Mouse (Mus musculus): ENCODE measurements around the gene Adgrv1. TPM values are rescaled to one million over a fixed set of nuclear protein-coding genes. Genes with fewer than 3 reads are reported as not detected.
"Not testable (repeated sequence)": the region's sequence is repeated elsewhere in the genome, so short reads cannot be mapped to it uniquely, and the experiment has no call there.

Adgrv1 gene
- polyA plus RNA-seq, 1 experiment from 2014 or later = 2.5 TPM

DNA sequence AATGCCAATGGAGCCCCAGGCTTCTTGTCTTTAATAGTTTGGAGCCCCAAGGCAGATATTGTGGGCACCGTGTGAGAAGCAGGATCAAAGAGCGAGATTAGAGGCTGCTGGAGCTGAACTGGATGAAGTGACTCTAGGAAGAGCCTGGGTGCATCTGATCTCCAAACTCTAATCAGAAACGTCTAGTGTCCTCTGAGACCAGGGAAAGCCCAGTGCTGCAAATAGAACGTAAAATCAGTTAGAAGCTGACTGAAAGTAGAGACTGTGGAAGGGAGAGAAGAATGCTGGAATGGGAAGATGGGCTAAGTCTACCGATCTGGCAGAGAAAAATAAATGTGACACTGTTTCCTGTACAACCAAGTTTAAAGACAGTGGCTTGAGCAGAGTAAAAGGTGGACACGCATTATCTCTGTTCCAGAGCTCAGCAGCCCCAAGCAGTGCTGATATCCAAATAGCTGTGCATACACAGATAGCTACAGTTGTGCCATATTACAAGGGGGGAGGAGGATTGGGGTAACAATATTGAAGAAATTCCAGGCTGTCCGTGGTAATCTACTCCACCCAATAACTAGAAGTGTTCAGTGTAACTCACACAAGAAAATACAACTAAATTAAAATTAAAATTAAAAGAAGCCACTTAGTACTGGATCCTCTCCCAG lies 9.7 kb upstream of the Adgrv1 start:
- Histone ChIP-seq H3K4me2 (no peak overlapping the region), H3K9me3 (ENCODE audit: low read depth, low read length) (no peaks in the 10 kb centered on the region), H3K9ac (no peak overlapping the region), H3K36me3 (ENCODE audit: insufficient read depth) (no peaks in the 10 kb centered on the region), H3K27me3 (ENCODE audit: insufficient read depth, low read length) (no peaks in the 10 kb centered on the region), H3K27ac (ENCODE audit: low read depth) (no peak overlapping the region), H3K4me3 (ENCODE audit: low read depth, low read length) (no peak overlapping the region), H3K4me1 (ENCODE audit: insufficient read depth) (0 out of 2 replicates have a peak, but pooled peaks cover 5% of the 10 kb centered on the region)
- DNase-seq (no peak), ATAC-seq (ENCODE audit: insufficient read depth) (no peak; the same call in 1 of the 2 replicates)
- no peak for TF ChIP-seq CTCF (IDR thresholded peaks at IDR 0.05; ENCODE audit: low read depth)
- 55% methylated on average over 7 of the region's 7 CpGs for WGBS

DNA sequence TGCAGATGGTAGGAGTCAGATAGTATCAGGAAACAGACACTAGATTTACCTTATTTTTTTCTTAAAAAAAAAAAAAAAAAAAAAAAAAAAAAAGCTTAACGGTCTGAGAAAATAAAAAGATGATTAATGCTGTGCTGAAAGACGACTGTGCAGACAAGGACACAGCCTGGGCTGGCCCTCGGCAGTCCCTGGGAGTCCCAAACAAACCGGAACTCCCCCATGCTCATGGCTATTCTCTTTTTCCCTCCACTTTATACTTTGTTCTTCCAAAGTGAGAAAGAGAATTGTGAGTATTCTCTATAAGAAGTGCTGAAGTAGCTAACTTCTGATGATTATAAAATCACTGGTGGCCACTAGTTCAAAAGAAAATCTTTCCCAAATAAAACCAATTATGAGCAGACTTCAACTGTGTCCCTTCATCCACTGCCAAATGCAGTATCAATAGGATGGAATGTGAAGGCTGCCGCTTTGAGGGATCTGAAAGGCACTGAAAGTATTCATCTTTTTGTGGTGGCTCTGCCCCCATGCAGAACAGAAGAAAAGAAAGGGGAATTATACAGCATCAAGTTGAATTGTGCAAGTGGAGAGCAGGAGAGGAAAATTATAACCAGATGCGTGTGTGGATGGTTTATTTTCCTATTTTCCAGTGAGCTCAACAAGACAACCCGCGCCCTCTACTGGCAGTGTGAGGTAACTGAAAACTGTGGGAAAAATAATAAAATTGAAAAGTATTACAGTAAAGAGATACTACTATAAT lies 8.5 kb upstream of the Adgrv1 start:
- H3K9ac ChIP-seq = no peak overlapping the region
- H3K4me2 ChIP-seq = peak overlapping the region; percentile 47
- no peak overlapping the region for H3K27ac ChIP-seq (ENCODE audit: low read depth)
- ATAC-seq (ENCODE audit: insufficient read depth) (peak; percentile 65), DNase-seq (peak; percentile 86)
- no peaks in the 10 kb centered on the region for H3K27me3 ChIP-seq (ENCODE audit: insufficient read depth, low read length)
- 0 out of 2 replicates have a peak, but pooled peaks cover 5% of the 10 kb centered on the region for H3K4me1 ChIP-seq (ENCODE audit: insufficient read depth)
- peak; percentile 83 for TF ChIP-seq CTCF (IDR thresholded peaks at IDR 0.05; ENCODE audit: low read depth)
- H3K36me3 ChIP-seq (ENCODE audit: insufficient read depth) = no peaks in the 10 kb centered on the region
- H3K9me3 ChIP-seq (ENCODE audit: low read depth, low read length) = no peaks in the 10 kb centered on the region
- no peak overlapping the region for H3K4me3 ChIP-seq (ENCODE audit: low read depth, low read length)
- WGBS = 6% methylated on average over 8 of the region's 8 CpGs

DNA sequence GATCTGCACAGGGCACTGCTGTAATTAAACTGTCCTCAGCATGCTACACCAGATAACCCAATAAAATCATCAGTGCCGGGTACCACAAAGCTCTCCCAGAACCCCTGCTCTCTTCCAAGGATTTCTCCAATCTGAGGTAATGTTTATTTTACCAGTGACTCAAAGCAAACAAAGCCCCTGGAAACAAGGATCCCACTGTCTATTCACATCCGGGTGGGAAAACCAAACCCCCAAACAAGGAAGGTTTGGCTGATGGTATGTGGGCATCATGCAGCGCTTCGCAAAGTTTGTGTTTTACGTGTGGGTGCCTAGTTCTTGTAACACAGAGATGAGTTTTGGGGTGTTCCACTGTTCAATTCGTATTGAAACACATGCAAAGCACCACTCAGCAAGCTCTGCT lies 7.9 kb upstream of the Adgrv1 start:
- no peaks in the 10 kb centered on the region for H3K36me3 ChIP-seq (ENCODE audit: insufficient read depth)
- ATAC-seq (ENCODE audit: insufficient read depth) (peak; percentile 45; the same call in 1 of the 2 replicates), DNase-seq (peak; percentile 20)
- H3K9ac ChIP-seq = no peak overlapping the region
- TF ChIP-seq CTCF (IDR thresholded peaks at IDR 0.05; ENCODE audit: low read depth) = no peak
- WGBS = 26% methylated on average over 6 of the region's 6 CpGs
- H3K4me2 ChIP-seq = no peak overlapping the region
- no peak overlapping the region for H3K4me3 ChIP-seq (ENCODE audit: low read depth, low read length)
- H3K27ac ChIP-seq (ENCODE audit: low read depth) = no peak overlapping the region
- H3K9me3 ChIP-seq (ENCODE audit: low read depth, low read length) = no peaks in the 10 kb centered on the region
- 0 out of 2 replicates have a peak, but pooled peaks cover 5% of the 10 kb centered on the region for H3K4me1 ChIP-seq (ENCODE audit: insufficient read depth)
- no peaks in the 10 kb centered on the region for H3K27me3 ChIP-seq (ENCODE audit: insufficient read depth, low read length)

DNA sequence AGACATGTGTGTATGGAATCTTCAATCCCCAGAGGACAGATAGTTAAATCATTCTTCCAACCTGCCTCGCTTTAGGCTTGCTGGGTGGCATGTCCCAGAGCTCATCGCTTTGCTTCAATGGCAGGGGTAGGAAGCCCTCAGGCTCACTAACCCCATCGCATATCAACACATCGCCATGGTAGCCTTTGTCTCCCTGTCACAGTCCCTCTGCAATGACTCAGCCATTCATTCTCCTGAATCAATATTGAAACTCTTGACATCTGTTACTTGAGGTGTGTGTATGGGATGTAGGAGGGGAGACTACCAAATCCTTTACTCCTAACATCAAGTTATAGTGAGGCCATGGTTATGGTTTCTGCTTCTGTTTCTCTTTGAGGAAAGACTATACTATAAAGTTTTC lies 6.7 kb upstream of the Adgrv1 start:
- H3K27ac ChIP-seq (ENCODE audit: low read depth) = no peak overlapping the region
- no peaks in the 10 kb centered on the region for H3K27me3 ChIP-seq (ENCODE audit: insufficient read depth, low read length)
- WGBS = 47% methylated on average over 4 of the region's 4 CpGs
- ATAC-seq (ENCODE audit: insufficient read depth) (no peak), DNase-seq (no peak)
- H3K9me3 ChIP-seq (ENCODE audit: low read depth, low read length) = no peaks in the 10 kb centered on the region
- TF ChIP-seq CTCF (IDR thresholded peaks at IDR 0.05; ENCODE audit: low read depth) = no peak
- no peak overlapping the region for H3K4me2 ChIP-seq
- no peaks in the 10 kb centered on the region for H3K36me3 ChIP-seq (ENCODE audit: insufficient read depth)
- H3K4me1 ChIP-seq (ENCODE audit: insufficient read depth) = 0 out of 2 replicates have a peak, but pooled peaks cover 5% of the 10 kb centered on the region
- H3K9ac ChIP-seq = no peak overlapping the region
- H3K4me3 ChIP-seq (ENCODE audit: low read depth, low read length) = no peak overlapping the region

DNA sequence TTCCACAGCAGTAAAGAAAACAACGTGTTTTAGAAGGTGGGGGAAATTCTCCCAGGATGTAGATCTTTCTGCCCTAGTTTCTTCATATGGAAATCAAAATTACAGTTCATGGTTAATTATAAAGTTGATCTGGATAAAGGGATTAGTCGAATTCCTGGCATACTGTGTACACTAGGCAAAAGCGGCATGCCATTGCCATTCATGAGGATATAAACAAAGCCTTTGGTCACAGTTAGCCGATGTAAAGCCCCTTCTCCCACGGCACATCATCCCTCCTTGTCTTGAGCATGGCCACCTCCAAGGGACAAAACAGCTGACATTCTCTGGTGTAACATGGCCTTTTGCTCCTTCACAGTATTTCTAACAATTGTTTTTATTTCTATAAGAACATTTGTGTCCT lies 2.4 kb downstream of the Adgrv1 start:
- no peaks in the 10 kb centered on the region for H3K36me3 ChIP-seq (ENCODE audit: insufficient read depth)
- no peaks in the 10 kb centered on the region for H3K9me3 ChIP-seq (ENCODE audit: low read depth, low read length)
- WGBS = 49% methylated on average over 5 of the region's 5 CpGs
- H3K4me3 ChIP-seq (ENCODE audit: low read depth, low read length) = no peak overlapping the region
- H3K4me2 ChIP-seq = no peak overlapping the region
- no peak for ATAC-seq (ENCODE audit: insufficient read depth)
- no peak overlapping the region for H3K27ac ChIP-seq (ENCODE audit: low read depth)
- H3K27me3 ChIP-seq (ENCODE audit: insufficient read depth, low read length) = peaks cover 15% of the 10 kb centered on the region
- DNase-seq = no peak
- H3K9ac ChIP-seq = no peak overlapping the region
- H3K4me1 ChIP-seq (ENCODE audit: insufficient read depth) = no peaks in the 10 kb centered on the region
- no peak for TF ChIP-seq CTCF (IDR thresholded peaks at IDR 0.05; ENCODE audit: low read depth)

DNA sequence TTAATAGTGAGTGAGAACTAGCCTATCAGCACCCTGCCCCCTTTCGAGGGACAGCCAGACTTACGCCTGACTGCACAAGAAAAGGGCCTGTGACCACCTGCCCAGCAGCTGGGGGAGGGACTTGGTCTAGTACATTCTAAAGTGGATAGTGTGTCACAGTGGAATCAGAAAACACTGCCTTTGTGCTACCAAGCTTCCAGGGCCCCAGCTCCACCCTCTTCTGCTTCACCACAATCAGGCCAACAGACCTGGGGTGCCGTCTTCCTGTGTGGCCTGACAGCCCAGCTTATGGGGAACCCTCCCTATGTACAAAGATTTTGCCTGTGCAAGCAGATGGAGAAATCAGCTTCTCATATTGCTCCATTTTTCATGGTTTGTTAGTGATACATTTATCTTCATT lies 3.6 kb downstream of the Adgrv1 start:
- DNase-seq (no peak), ATAC-seq (ENCODE audit: insufficient read depth) (no peak)
- Histone ChIP-seq H3K36me3 (ENCODE audit: insufficient read depth) (no peaks in the 10 kb centered on the region), H3K27me3 (ENCODE audit: insufficient read depth, low read length) (peaks cover 15% of the 10 kb centered on the region), H3K4me2 (no peak overlapping the region), H3K9ac (no peak overlapping the region), H3K9me3 (ENCODE audit: low read depth, low read length) (no peaks in the 10 kb centered on the region), H3K4me3 (ENCODE audit: low read depth, low read length) (no peak overlapping the region), H3K4me1 (ENCODE audit: insufficient read depth) (no peaks in the 10 kb centered on the region), H3K27ac (ENCODE audit: low read depth) (no peak overlapping the region)
- TF ChIP-seq CTCF (IDR thresholded peaks at IDR 0.05; ENCODE audit: low read depth) = no peak
- WGBS = 68% methylated on average over 3 of the region's 3 CpGs

DNA sequence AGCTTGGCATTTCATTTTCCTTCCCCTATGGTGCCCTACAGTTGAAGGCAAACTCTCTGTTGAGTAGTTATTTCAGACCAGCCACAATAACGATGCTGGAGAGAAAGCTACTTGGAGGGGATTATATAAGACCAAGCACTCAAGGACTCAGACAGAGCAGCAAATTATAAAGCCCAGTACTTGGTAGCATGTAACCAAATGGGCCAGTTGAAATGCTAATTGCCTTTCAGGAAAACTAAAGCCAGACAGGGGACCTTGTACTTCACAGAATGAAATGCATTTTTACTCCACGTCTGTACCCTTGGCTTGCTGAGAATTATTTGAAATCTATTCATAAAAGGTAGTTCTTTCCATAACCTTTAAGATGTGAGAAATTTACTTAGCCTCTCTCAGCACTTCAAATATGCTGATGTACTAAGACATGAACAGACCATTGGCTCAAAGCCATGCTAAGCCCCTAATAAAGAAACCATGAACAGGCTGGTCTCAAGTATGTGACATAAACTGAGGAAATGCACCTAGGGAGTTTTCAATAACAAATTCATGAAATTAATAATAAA lies 4.2 kb downstream of the Adgrv1 start:
- Histone ChIP-seq H3K4me2 (no peak overlapping the region), H3K9me3 (ENCODE audit: low read depth, low read length) (no peaks in the 10 kb centered on the region)
- DNase-seq = no peak

DNA sequence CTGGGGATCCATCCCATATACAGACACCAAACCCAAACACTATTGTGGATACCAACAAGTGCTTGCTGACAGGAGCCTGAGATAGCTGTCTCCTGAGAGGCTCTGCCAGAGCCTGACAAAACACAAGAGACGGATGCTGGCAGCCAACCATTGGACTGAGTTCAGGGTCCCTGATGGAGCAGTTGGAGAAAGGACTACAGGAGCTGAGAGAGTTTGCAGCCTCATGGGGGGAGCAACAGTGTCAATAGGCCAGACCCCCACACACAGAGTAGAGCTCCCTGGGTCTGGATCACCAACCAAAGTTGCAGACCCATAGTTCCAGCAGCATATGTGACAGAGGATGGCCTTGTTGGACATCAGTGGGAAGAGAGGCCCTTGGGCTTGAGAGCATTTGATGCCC lies 5.1 kb downstream of the Adgrv1 start:
- H3K9ac ChIP-seq; H3K27me3 ChIP-seq (ENCODE audit: insufficient read depth, low read length); ATAC-seq (ENCODE audit: insufficient read depth); H3K4me3 ChIP-seq (ENCODE audit: low read depth, low read length); H3K36me3 ChIP-seq (ENCODE audit: insufficient read depth); H3K4me1 ChIP-seq (ENCODE audit: insufficient read depth); DNase-seq; H3K27ac ChIP-seq (ENCODE audit: low read depth); H3K4me2 ChIP-seq; H3K9me3 ChIP-seq (ENCODE audit: low read depth, low read length): not testable (repeated sequence)
- WGBS = 83% methylated on average over 1 of the region's 1 CpGs

More for the DNA sequence above, 4.2 kb downstream of the Adgrv1 start:
- ATAC-seq (ENCODE audit: insufficient read depth) = no peak
- TF ChIP-seq CTCF (IDR thresholded peaks at IDR 0.05; ENCODE audit: low read depth) = no peak
- no peak overlapping the region for H3K27ac ChIP-seq (ENCODE audit: low read depth)
- H3K4me3 ChIP-seq (ENCODE audit: low read depth, low read length) = no peak overlapping the region
- no peaks in the 10 kb centered on the region for H3K36me3 ChIP-seq (ENCODE audit: insufficient read depth)
- peaks cover 13% of the 10 kb centered on the region for H3K27me3 ChIP-seq (ENCODE audit: insufficient read depth, low read length)
- 56% methylated on average over 2 of the region's 2 CpGs for WGBS
- no peak overlapping the region for H3K9ac ChIP-seq
- no peaks in the 10 kb centered on the region for H3K4me1 ChIP-seq (ENCODE audit: insufficient read depth)

All from lung, embryonic 14.5 days (tissue).